Mouse (Mus musculus) lung, postnatal 36 days (tissue): ENCODE measurements around the gene Agtpbp1.
A peak's percentile ranks its signal among the peaks of the same experiment; 100 is the strongest.

Source experiments
- DNase-seq: peaks from one replicate; pipeline ENCODE4 v3.0.0; 2022; ENCODE audit warnings: mixed read lengths

Gene Agtpbp1

DNA sequence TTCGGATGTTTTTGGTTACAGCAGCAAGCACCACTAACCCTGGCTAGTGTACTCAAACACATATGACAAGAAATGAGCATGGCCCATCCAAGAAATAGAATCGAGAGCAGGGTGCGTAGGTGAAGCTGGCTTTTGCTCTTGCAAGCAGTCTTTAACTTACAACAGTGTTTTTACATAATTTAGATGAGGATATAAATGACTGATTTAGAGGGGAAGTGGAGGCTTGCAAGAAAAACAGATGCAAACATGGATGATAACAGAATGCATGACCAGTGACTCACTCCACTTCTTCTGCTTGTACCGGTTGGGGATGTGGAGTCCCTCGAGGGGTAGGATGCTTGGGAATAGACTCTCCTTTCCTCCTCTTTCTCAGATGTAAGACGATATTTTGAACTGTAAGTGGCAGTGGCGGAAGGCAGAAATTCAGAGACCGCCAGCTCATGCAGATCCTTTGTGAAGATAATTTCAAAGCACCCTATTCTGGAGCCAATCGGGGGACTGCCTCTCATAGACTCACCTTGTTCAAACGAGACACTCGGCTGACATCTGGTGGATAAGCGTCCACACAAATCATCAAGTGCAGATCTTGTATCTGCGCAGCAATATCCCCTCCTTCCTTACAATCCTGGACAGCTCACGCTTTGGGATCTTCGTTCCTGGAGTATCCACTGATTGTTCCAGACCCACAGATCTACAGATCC, 168.3 kb downstream of the Agtpbp1 start:
- DNase-seq = no peak

DNA sequence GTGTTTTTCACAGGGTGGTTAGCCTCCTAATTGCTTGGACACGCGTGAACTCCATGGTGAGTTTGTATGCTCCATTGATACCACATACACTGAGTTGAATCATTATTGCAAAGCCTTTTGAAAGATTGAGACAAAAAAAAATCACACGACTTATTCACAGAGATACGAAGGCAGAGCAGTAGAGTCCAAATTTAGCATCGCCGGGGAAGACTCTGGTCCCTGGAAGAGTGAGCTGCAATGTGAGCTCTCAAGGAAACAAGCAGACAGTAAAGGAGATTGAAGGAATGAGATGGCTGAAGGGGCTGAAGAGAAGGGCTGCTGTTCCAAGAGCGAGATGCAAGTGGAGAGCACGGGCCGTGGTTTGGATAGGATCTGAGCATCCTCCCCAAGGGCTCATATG, 171.1 kb downstream of the Agtpbp1 start:
- no peak for DNase-seq

DNA sequence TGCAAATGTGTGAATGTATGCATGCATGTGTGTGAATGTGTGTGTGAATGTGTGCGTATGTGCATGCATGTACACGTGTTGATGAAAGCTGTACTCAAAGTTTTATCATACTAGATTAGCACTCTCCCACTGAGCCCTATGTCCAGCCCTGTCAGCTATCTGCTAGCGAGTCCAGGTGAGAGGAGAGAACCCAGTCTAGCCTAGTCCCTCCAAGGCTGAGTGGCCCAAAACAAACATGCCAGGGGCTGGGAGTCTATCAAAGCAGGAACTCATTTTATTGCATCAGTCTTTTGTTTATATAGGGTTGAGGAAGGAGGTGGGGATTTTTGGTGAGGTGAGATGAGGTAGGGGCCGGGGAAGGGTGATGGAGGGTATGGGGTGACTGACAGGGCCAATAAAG, 172.4 kb downstream of the Agtpbp1 start:
- DNase-seq = no peak

DNA sequence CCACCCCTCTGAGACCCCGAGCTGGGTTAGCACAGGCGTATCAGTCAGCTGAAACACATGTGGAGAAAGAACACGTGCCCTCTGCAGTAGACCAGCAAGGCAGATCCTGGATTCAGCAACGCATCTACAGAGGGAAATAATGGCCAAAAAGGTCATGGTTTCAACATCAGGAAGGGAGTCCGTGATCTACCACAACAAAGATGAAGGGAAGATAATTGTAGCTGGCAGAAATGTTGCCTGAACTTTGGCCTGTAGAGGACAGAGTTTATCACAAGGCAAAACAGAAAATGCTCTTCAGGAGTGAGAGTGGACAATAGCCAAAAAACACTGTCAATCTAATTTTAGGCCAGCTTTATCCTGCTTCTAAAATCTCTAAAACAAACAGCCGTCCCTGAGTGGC, 177.8 kb downstream of the Agtpbp1 start:
- no peak for DNase-seq

DNA sequence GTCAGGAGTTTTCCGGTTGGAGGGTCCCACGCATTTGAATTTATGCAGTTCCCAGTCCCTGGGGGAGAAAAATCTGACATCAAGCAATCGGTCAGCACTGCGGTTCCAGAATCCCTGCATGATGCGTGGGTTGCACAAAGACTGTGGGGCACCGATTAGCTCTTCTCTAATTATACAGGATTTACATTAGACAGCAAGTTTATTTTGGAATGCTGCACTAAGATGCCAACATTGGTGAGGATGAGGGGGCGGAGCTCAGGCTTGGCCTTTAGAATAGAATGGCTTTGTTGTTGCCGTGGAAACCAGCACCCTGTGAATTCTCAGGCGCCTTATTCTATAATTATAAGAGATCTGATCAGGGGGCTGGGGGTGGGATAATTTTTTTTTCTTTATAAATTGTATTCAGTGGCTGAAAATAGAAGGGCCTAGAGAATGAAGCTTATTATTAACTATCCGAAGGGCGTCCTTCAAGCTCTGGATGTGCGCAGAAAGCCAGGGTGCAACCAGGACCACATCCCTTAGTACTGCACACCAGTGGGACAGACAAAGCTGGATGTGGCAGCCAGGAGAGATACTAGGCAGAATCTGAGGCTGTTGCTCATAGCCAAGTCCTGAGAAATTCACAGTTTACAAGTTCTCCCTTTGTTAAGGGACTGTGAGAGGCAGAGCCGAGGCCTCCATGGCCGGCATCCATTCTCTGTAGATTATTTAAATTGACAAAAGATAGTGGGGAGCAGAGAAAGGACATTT, 182.8 kb downstream of the Agtpbp1 start:
- DNase-seq = no peak

DNA sequence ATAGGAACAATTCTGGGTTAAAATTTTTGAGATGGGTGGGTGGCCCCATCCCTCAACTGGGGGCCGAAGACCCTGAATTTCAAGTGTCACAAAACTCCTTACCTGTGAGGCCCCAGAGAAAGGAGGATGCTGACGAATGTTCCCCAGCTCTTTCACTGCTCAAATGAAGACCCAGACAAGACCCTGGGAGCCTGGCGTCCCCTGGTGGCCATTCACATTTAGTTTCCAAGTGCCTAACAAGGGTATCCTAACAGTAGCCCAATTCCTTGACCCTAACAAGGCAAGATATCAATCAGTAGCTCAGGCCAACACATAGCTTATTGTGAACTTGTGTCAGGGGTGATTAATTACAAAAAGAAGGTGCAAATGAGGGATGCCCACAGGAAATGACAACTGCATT, 187.5 kb downstream of the Agtpbp1 start:
- DNase-seq = peak; percentile 31
